Mouse (Mus musculus) spleen, adult 2 months (tissue): Measurements from ENCODE around the gene Tcte2.

ENCODE experiments used
- CTCF ChIP-seq: fragments of 200-500 bp; IDR thresholded peaks from 2 replicates; pipeline ENCODE4 v1.5.1; 2011; ENCODE audit warnings: mild to moderate bottlenecking, inconsistent platforms; ENCODE audit not compliant: insufficient read depth, insufficient read length, insufficient replicate concordance; ENCODE audit errors: extremely low read depth
- POLR2A ChIP-seq: fragments of 200-500 bp; IDR thresholded peaks from 2 replicates; pipeline ENCODE4 v1.6.1; 2011; ENCODE audit warnings: low read depth, low read length, inconsistent platforms

DNA sequence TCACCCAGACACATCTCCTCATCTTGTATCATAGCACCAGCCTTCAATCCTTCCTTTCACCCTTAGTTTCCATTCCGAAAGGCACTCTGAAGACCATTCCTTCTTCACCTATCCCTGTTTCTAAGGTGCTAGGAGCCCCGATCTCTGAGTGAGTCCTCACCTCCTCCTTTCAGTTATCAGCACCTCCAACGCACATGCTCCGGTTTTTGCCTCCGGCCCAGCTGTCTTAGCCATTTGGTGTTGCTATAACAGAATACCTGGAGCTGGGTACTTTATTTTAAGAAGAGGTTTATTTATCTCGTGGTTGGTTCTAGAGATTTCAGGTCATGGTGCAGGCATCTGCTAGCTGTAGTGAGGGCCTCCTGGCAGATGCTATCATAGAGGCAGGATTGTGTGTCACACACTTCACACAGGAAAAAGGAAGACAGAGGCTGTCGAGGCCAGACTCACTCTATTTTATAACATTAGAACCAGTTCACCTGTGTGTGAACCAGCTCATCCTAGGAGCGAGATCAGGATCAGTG lies 34.7 kb downstream of the Tcte2 start:
- TF ChIP-seq CTCF = no peak
- TF ChIP-seq POLR2A = no peak
